8 mouse cellular contexts compared by ENCODE assay signal in the genomic region with DNA sequence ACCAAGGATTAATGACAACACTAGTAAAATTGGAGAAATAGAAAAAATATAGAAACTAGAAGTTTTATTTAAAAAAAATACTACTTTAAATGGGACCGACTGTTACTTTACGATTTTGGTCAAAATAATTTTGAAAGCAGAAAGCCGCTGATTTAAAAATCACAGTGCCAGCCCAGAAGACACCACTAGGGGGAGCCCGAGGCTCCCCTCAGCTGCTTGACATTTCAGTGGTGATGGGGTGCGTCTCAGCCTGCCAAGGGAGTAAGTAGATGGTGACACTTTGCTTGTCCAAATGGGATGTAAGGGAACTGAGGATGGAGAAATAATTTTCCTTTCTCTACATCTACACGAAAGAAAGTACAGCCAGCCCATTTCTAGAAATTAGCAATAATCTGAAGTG.
DNase-seq lines count a peak whose midpoint lies in the region; ATAC-seq and TF ChIP-seq lines count a peak whose summit lies in the region.

No protein-coding gene starts in this region.

- H3K4me2 ChIP-seq in liver, embryonic 12.5 days = no peak overlapping the region
- H3K4me2 ChIP-seq in hindbrain, postnatal 0 days (ENCODE audit: low read depth, low read length) = no peak overlapping the region
- no peak overlapping the region for H3K4me2 ChIP-seq in liver, embryonic 14.5 days (ENCODE audit: low read depth)

- POLR2A ChIA-PET in Patski (lab: Charles Lee) = interaction anchor here (1.2 kb wide), 1 partner anchor 19 kb away, joined by 5 read pairs; no protein-coding TSS in a partner anchor

- no peak for TF ChIP-seq EP300 in liver, embryonic 14.5 days (IDR thresholded peaks at IDR 0.05; ENCODE audit: low read depth)

- in situ Hi-C loops in Patski (cut with MboI; ENCODE audit: low pct_unique_long_range_greater_than_20kb) = loop anchor here (25.0 kb wide), 1 partner anchor 1235 kb away; no protein-coding TSS in a partner anchor

- WGBS in liver, embryonic 12.5 days (ENCODE audit: insufficient replicate concordance) = 20% methylated on average over 6 of the region's 6 CpGs
- 24% methylated on average over 6 of the region's 6 CpGs for WGBS in hindbrain, postnatal 0 days
- 16% methylated on average over 6 of the region's 6 CpGs for WGBS in liver, embryonic 14.5 days (ENCODE audit: insufficient replicate concordance)

- H3K4me1 ChIP-seq in liver, embryonic 12.5 days = no peaks in the 10 kb centered on the region
- H3K4me1 ChIP-seq in hindbrain, postnatal 0 days (ENCODE audit: insufficient read depth, low read length) = peaks cover 7% of the 10 kb centered on the region; the same call in 1 of the 2 replicates
- no peaks in the 10 kb centered on the region for H3K4me1 ChIP-seq in liver, embryonic 14.5 days (replicated peaks; ENCODE audit: control insufficient read depth in 2 of 2, insufficient read depth in 2 of 2, low read length in 1 of 2)

- H3K27me3 ChIP-seq in liver, embryonic 12.5 days (replicated peaks) = no peaks in the 10 kb centered on the region
- no peaks in the 10 kb centered on the region for H3K27me3 ChIP-seq in Patski
- no peaks in the 10 kb centered on the region for H3K27me3 ChIP-seq in hindbrain, postnatal 0 days (ENCODE audit: insufficient read depth, low read length)
- no peaks in the 10 kb centered on the region for H3K27me3 ChIP-seq in liver, embryonic 14.5 days (ENCODE audit: control insufficient read depth, insufficient read depth, low read length)

- H3K9ac ChIP-seq in liver, embryonic 12.5 days = no peak overlapping the region
- H3K9ac ChIP-seq in hindbrain, postnatal 0 days (replicated peaks; ENCODE audit: low read length) = no peak overlapping the region
- no peak overlapping the region for H3K9ac ChIP-seq in liver, embryonic 14.5 days (replicated peaks)

- H3K4me3 ChIP-seq in liver, embryonic 12.5 days = no peak overlapping the region
- no peak overlapping the region for H3K4me3 ChIP-seq in hindbrain, postnatal 0 days (ENCODE audit: low read length)
- H3K4me3 ChIP-seq in liver, embryonic 14.5 days (ENCODE audit: insufficient read depth in 1 of 2, low read depth in 2 of 2, low read length in 2 of 2) = no peak overlapping the region

- DNase-seq in liver (peak; percentile 44), Patski (ENCODE audit: low read depth, low spot score) (no peak)
- DNase-seq in cerebellum, postnatal 36 days = peak; percentile 66 to 71
- peak; percentile 79 for DNase-seq in hindbrain, postnatal 0 days (ENCODE audit: low spot score)
- peak in 2 of 3 experiments; percentile 9 to 11 for DNase-seq in liver, embryonic 14.5 days (ENCODE audit: low read depth in 3 of 3, low spot score in 3 of 3)
- DNase-seq in right cerebral cortex, postnatal 4 days = peak; percentile 80

- CTCF ChIA-PET in Patski (lab: Charles Lee) = interaction anchor here (0.7 to 4.0 kb wide), 14 partner anchors 8 to 911 kb away, joined by 3 to 68 read pairs (median 5); no protein-coding TSS in a partner anchor

- peak; percentile 99 for TF ChIP-seq CTCF in Patski (IDR thresholded peaks at IDR 0.05)
- TF ChIP-seq CTCF in hindbrain, postnatal 0 days (IDR thresholded peaks at IDR 0.05; ENCODE audit: low read depth) = peak; percentile 83
- TF ChIP-seq CTCF in liver, embryonic 14.5 days (IDR thresholded peaks at IDR 0.05; ENCODE audit: low read depth) = peak; percentile 80

- ATAC-seq in liver, embryonic 12.5 days = no peak
- ATAC-seq in Patski = no peak
- ATAC-seq in hindbrain, postnatal 0 days = no peak
- ATAC-seq in liver, embryonic 14.5 days (ENCODE audit: insufficient read depth) = no peak
- ATAC-seq in activated CD4-positive, CD25-positive, alpha-beta regulatory T cell, adult 4 months = no peak

- no peaks in the 10 kb centered on the region for H3K9me3 ChIP-seq in liver, embryonic 12.5 days (replicated peaks)
- no peaks in the 10 kb centered on the region for H3K9me3 ChIP-seq in hindbrain, postnatal 0 days (ENCODE audit: low read length)
- no peaks in the 10 kb centered on the region for H3K9me3 ChIP-seq in liver, embryonic 14.5 days (ENCODE audit: control insufficient read depth, low read length)

- no peak overlapping the region for H3K27ac ChIP-seq in liver, embryonic 12.5 days
- H3K27ac ChIP-seq in hindbrain, postnatal 0 days = no peak overlapping the region
- H3K27ac ChIP-seq in liver, embryonic 14.5 days = no peak overlapping the region

- H3K36me3 ChIP-seq in liver, embryonic 12.5 days = no peaks in the 10 kb centered on the region
- no peaks in the 10 kb centered on the region for H3K36me3 ChIP-seq in hindbrain, postnatal 0 days (ENCODE audit: insufficient read depth, low read length)
- H3K36me3 ChIP-seq in liver, embryonic 14.5 days (replicated peaks; ENCODE audit: control insufficient read depth, insufficient read depth, low read depth) = no peaks in the 10 kb centered on the region
